Mouse (Mus musculus) ES-E14 (cell line): Measurements from ENCODE around the gene Abcf2. TPM values are rescaled to one million over a fixed set of nuclear protein-coding genes. Genes with fewer than 3 reads are reported as not detected.
A peak's percentile ranks its signal among the peaks of the same experiment; 100 is the strongest.

ENCODE experiments used
- DNase-seq: peaks from one replicate; pipeline ENCODE4 v3.0.0-alpha.2; 2013; ENCODE audit warnings: low read depth, low spot score
- H3K27ac ChIP-seq: 2 replicates; pipeline ENCODE4 v1.5.1; 2012; ENCODE audit warnings: low read depth, mild to moderate bottlenecking, low read length, moderate library complexity, mixed read lengths; ENCODE audit not compliant: poor library complexity, insufficient read depth, severe bottlenecking
- H3K36me3 ChIP-seq: 2 replicates; pipeline ENCODE4 v1.6.1; 2012; ENCODE audit warnings: mild to moderate bottlenecking, low read length, moderate library complexity, mixed read lengths; ENCODE audit not compliant: control insufficient read depth, poor library complexity, insufficient read depth, severe bottlenecking
- H3K4me1 ChIP-seq, 2 experiments: fragments of 150-350 bp in 1 of 2; sonication (generic) in 1 of 2; 2 replicates each; pipeline ENCODE4 v1.6.1; 2012; ENCODE audit warnings: low read length in 2 of 2, mild to moderate bottlenecking in 1 of 2, mixed read lengths in 1 of 2; ENCODE audit not compliant: control insufficient read depth in 2 of 2, insufficient read depth in 2 of 2, poor library complexity in 1 of 2
- H3K4me3 ChIP-seq, 2 experiments: fragments of 150-350 bp in 1 of 2; sonication (generic) in 1 of 2; 2 replicates each; pipeline ENCODE4 v1.5.1; 2012; ENCODE audit warnings: low read length in 2 of 2, low read depth in 1 of 2, mild to moderate bottlenecking in 1 of 2, mixed read lengths in 1 of 2; ENCODE audit not compliant: insufficient read depth in 1 of 2, poor library complexity in 1 of 2, severe bottlenecking in 1 of 2
- H3K9ac ChIP-seq: 2 replicates; pipeline ENCODE4 v1.6.1; 2012; ENCODE audit warnings: low read depth, mild to moderate bottlenecking, low read length, mixed read lengths; ENCODE audit not compliant: poor library complexity, insufficient read depth, severe bottlenecking
- H3K9me3 ChIP-seq: fragments of 150-350 bp; sonication (generic); 2 replicates; pipeline ENCODE4 v1.6.1; 2012; ENCODE audit warnings: low read depth, mild to moderate bottlenecking, low read length; ENCODE audit not compliant: control insufficient read depth, insufficient read depth
- CHD2 ChIP-seq: IDR thresholded peaks from 2 replicates; pipeline ENCODE4 v1.6.1; 2014; ENCODE audit warnings: mild to moderate bottlenecking, low read depth, low read length, inconsistent platforms
- HCFC1 ChIP-seq: IDR thresholded peaks from 2 replicates; pipeline ENCODE4 v1.6.1; 2012; ENCODE audit warnings: low read length, inconsistent platforms, borderline replicate concordance; ENCODE audit not compliant: insufficient read depth
- MAFK ChIP-seq: IDR thresholded peaks from 2 replicates; pipeline ENCODE4 v1.6.1; 2014; ENCODE audit warnings: mild to moderate bottlenecking, low read depth, low read length, inconsistent platforms; ENCODE audit not compliant: insufficient read depth
- ZC3H11A ChIP-seq: IDR thresholded peaks from 2 replicates; pipeline ENCODE4 v1.6.1; 2012; ENCODE audit warnings: low read depth, mild to moderate bottlenecking, inconsistent platforms, low read length, borderline replicate concordance
- ZNF384 ChIP-seq: IDR thresholded peaks from 2 replicates; pipeline ENCODE4 v1.6.1; 2012; ENCODE audit warnings: low read depth, low read length, inconsistent platforms
- in situ Hi-C, 2 experiments: fragments of 600-800 bp; cut with MboI; formaldehyde crosslinking; loops; one replicate each; pipeline ENCODE4 v1.15.1; 2025; ENCODE audit warnings: low sequenced_read_pairs in 2 of 2, inconsistent platforms in 1 of 2; ENCODE audit not compliant: unreplicated experiment in 2 of 2
- total RNA-seq: library from RNA; depleted of rRNA; stranded (reverse); fragments of 300-350 nt; gene quantifications from 2 replicates; pipeline ENCODE4 v1.2.3, GENCODE M21; 2012

Abcf2 gene
- total RNA-seq, 1 experiment, result 171 TPM

GRCm38 (mm10) chr5:24534292-24534691 lies 43.0 kb downstream of the Abcf2 start:
- Histone ChIP-seq H3K4me1 (peaks cover 0 to 16% of the 10 kb centered on the region in 2 experiments; a peak in 2 of 4 replicates), H3K9ac (no peak overlapping the region), H3K36me3 (no peaks in the 10 kb centered on the region), H3K27ac (no peak overlapping the region), H3K4me3 (no peak overlapping the region), H3K9me3 (no peaks in the 10 kb centered on the region)
- in situ Hi-C loops, result no loop called here
- DNase-seq, result no peak
- TF ChIP-seq ZNF384 (no peak), CHD2 (no peak), HCFC1 (no peak), MAFK (no peak), ZC3H11A (no peak)

GRCm38 (mm10) chr5:24533391-24533790 lies 43.9 kb downstream of the Abcf2 start:
- Histone ChIP-seq H3K9me3 (no peaks in the 10 kb centered on the region), H3K4me1 (peaks cover 0 to 16% of the 10 kb centered on the region in 2 experiments; a peak in 2 of 4 replicates), H3K36me3 (no peaks in the 10 kb centered on the region), H3K4me3 (peak overlapping the region; percentile 40 to 57), H3K9ac (peak overlapping the region; percentile 43; the same call in 1 of the 2 replicates), H3K27ac (no peak overlapping the region; the same call in 1 of the 2 replicates)
- in situ Hi-C loops, result no loop called here
- TF ChIP-seq ZC3H11A, result no peak
- TF ChIP-seq MAFK, result no peak
- TF ChIP-seq CHD2, result no peak
- no peak for TF ChIP-seq HCFC1
- TF ChIP-seq ZNF384, result no peak
- no peak for DNase-seq

- TF ChIP-seq ZC3H11A, result no peak
- no peak for TF ChIP-seq ZNF384
- TF ChIP-seq CHD2, result no peak
- TF ChIP-seq HCFC1, result no peak; the same call in 1 of the 2 replicates
- TF ChIP-seq MAFK, result no peak
- Histone ChIP-seq H3K4me1 (peaks cover 0 to 17% of the 10 kb centered on the region in 2 experiments; a peak in 2 of 4 replicates), H3K4me3 (no peak overlapping the region), H3K36me3 (no peaks in the 10 kb centered on the region), H3K27ac (no peak overlapping the region), H3K9ac (no peak overlapping the region), H3K9me3 (no peaks in the 10 kb centered on the region)
- peak; percentile 88 for DNase-seq
- in situ Hi-C loops, result no loop called here
These were observed 47.1 kb downstream of the Abcf2 start for GRCm38 (mm10) chr5:24530042-24530689.

DNA sequence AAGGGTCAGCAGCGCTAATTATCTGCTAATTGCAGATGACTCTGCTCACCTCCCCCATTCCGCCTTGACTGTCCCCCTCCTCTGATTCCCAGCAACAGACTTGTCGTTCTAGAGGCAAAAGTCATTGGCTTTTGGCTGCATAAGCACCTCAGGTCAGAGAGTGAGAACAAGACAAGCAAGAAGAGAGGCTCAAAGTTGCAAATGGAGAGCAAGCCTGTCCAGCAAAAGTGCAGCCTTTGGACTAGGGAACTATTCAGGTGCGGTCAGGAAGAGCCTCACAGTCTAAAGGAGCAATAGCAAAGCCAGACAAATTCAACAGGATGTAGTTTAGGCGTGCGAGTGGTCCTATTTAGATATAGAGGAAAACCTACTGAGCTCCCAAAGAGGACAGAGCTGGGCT lies 49.5 kb downstream of the Abcf2 start:
- DNase-seq, result no peak
- Histone ChIP-seq H3K4me3 (no peak overlapping the region), H3K9ac (no peak overlapping the region), H3K27ac (no peak overlapping the region), H3K9me3 (no peaks in the 10 kb centered on the region), H3K36me3 (no peaks in the 10 kb centered on the region), H3K4me1 (peaks cover 6 to 12% of the 10 kb centered on the region in 2 experiments; a peak in 2 of 4 replicates)
- TF ChIP-seq CHD2 (no peak), ZC3H11A (no peak), MAFK (no peak), HCFC1 (no peak), ZNF384 (no peak)
- in situ Hi-C loops, result loop anchor here in 1 of 2 experiments (10.0 kb wide), 1 partner anchor 63 kb away; no protein-coding TSS in a partner anchor
